Mouse (Mus musculus) liver, embryonic 12.5 days (tissue): ENCODE data around the gene Manba. TPM values are rescaled to one million over a fixed set of nuclear protein-coding genes. Genes with fewer than 3 reads are reported as not detected.
"Not testable (repeated sequence)": the region's sequence is repeated elsewhere in the genome, so short reads cannot be mapped to it uniquely, and the experiment has no call there.

Experiments used
- ATAC-seq: fragments of 200-750 bp; cut with Nextera tagmentation; 2 replicates; pipeline ENCODE4 v1.8.0; 2017; ENCODE audit warnings: moderate number of reproducible peaks, mild to moderate bottlenecking, moderate library complexity
- H3K27ac ChIP-seq: fragments of 300-500 bp; sonication (generic); 2 replicates; pipeline ENCODE4 v1.5.1; 2016; ENCODE audit warnings: mild to moderate bottlenecking
- H3K27me3 ChIP-seq: fragments of 300-500 bp; sonication (generic); replicated peaks from 2 replicates; pipeline ENCODE4 v1.6.1; 2016; ENCODE audit warnings: mild to moderate bottlenecking, moderate library complexity
- H3K36me3 ChIP-seq: fragments of 300-500 bp; sonication (generic); 2 replicates; pipeline ENCODE4 v1.6.1; 2016; ENCODE audit warnings: mild to moderate bottlenecking, moderate library complexity
- H3K4me1 ChIP-seq: fragments of 300-500 bp; sonication (generic); 2 replicates; pipeline ENCODE4 v1.6.1; 2016
- H3K4me2 ChIP-seq: fragments of 300-500 bp; sonication (generic); 2 replicates; pipeline ENCODE4 v1.6.1; 2016; ENCODE audit warnings: mild to moderate bottlenecking, moderate library complexity
- H3K4me3 ChIP-seq: fragments of 300-500 bp; sonication (generic); 2 replicates; pipeline ENCODE4 v1.5.1; 2016; ENCODE audit warnings: mild to moderate bottlenecking, moderate library complexity
- H3K9ac ChIP-seq: fragments of 300-500 bp; sonication (generic); 2 replicates; pipeline ENCODE4 v1.6.1; 2016; ENCODE audit warnings: mild to moderate bottlenecking, moderate library complexity
- H3K9me3 ChIP-seq: fragments of 300-500 bp; sonication (generic); replicated peaks from 2 replicates; pipeline ENCODE4 v1.6.1; 2016; ENCODE audit warnings: mild to moderate bottlenecking, moderate library complexity
- WGBS: fragments of 180-500 bp; shearing (Covaris S2); methylation state at CpG from one replicate; pipeline ENCODE4 v1.1.7; 2016; ENCODE audit not compliant: insufficient replicate concordance; 5-methylcytosine and 5-hydroxymethylcytosine counted together
- polyA plus RNA-seq: library from polyadenylated mRNA; unstranded; fragments of >200 nt; fragmentation: Nextera tagmentation; extraction: Ambion mirVana; gene quantifications from 2 replicates; pipeline ENCODE4 v1.2.1, GENCODE M21; 2016

Gene Manba
- polyA plus RNA-seq, 1 experiment from 2014 or later = 7.3 TPM

- peaks cover 16% of the 10 kb centered on the region for H3K4me1 ChIP-seq
- no peak overlapping the region for H3K27ac ChIP-seq
- H3K9me3 ChIP-seq = no peaks in the 10 kb centered on the region
- no peak overlapping the region for H3K4me2 ChIP-seq
- no peak overlapping the region for H3K9ac ChIP-seq
- peaks cover 5% of the 10 kb centered on the region; the same call in 1 of the 2 replicates for H3K36me3 ChIP-seq
- WGBS = 72% methylated on average over 5 of the region's 5 CpGs
- ATAC-seq = no peak
- no peaks in the 10 kb centered on the region for H3K27me3 ChIP-seq
- H3K4me3 ChIP-seq = no peak overlapping the region
Observed at GRCm38 (mm10) chr3:135489865-135490520, 4.6 kb downstream of the Manba start.

- no peak for ATAC-seq
- H3K9me3 ChIP-seq = no peaks in the 10 kb centered on the region
- H3K4me2 ChIP-seq = no peak overlapping the region
- H3K9ac ChIP-seq = no peak overlapping the region
- H3K4me1 ChIP-seq = peaks cover 7% of the 10 kb centered on the region
- 87% methylated on average over 6 of the region's 6 CpGs for WGBS
- no peak overlapping the region for H3K4me3 ChIP-seq
- no peaks in the 10 kb centered on the region for H3K27me3 ChIP-seq
- H3K36me3 ChIP-seq = peaks cover 5% of the 10 kb centered on the region; the same call in 1 of the 2 replicates
- H3K27ac ChIP-seq = no peak overlapping the region
Observed at GRCm38 (mm10) chr3:135491102-135491501, 5.7 kb downstream of the Manba start.

DNA sequence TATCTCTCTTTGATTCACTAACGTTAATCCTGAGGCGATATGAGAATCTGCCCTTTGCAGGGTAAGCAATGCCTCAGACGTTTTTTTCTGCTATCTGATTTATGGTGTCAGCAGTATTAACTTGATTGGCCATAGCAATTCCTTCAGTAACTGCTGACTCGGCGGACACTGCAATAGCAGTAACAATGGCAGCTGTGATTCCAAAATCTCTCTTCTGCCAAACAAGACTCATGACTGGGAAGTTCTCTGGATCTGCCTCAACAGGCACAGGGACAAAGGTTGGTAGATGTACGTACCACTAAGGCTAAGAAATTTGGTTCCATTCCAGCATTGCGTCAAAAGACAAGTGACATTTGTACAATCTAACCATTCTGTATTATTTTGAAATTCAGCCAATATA lies 7.9 kb downstream of the Manba start:
- not testable (repeated sequence) for H3K4me3 ChIP-seq, H3K4me2 ChIP-seq, H3K9me3 ChIP-seq, H3K27ac ChIP-seq, H3K4me1 ChIP-seq, ATAC-seq, H3K36me3 ChIP-seq, H3K9ac ChIP-seq, H3K27me3 ChIP-seq
- WGBS = 81% methylated on average over 7 of the region's 7 CpGs

DNA sequence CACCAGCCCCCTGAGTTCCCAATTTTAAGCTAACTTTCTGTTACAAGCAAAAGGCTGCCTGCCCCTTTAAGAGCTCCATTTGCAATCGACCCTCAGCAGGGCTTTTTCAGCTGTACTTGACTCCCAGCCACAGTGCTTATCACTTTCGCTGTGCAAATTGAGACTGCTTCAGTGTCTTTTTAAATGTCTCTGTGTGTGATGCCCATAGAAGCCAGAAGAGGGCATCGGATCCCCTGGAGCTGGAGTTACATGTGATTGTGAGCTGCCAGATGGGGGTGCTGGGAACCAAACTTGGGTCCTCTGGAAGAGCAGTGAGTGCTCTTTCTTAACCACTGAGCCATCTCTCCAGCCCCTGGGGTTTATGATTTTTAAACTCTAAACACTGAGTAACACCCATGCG lies 12.5 kb downstream of the Manba start:
- WGBS = 70% methylated on average over 4 of the region's 4 CpGs
- not testable (repeated sequence) for H3K9me3 ChIP-seq, H3K27ac ChIP-seq

GRCm38 (mm10) chr3:135498891-135499290 lies 13.5 kb downstream of the Manba start:
- Histone ChIP-seq H3K4me3 (no peak overlapping the region), H3K4me2 (no peak overlapping the region), H3K27me3 (no peaks in the 10 kb centered on the region), H3K27ac (no peak overlapping the region), H3K9ac (no peak overlapping the region), H3K9me3 (peaks cover 6% of the 10 kb centered on the region; the same call in 1 of the 2 replicates), H3K36me3 (0 out of 2 replicates have a peak, but pooled peaks cover 3% of the 10 kb centered on the region), H3K4me1 (no peaks in the 10 kb centered on the region)
- peak; percentile 40; the same call in 1 of the 2 replicates for ATAC-seq
- WGBS = 18% methylated on average over 5 of the region's 5 CpGs

More for the DNA sequence above, 12.5 kb downstream of the Manba start:
- not testable (repeated sequence) for ATAC-seq, H3K27me3 ChIP-seq, H3K4me1 ChIP-seq, H3K9ac ChIP-seq, H3K4me3 ChIP-seq, H3K36me3 ChIP-seq, H3K4me2 ChIP-seq

- Histone ChIP-seq H3K4me2 (no peak overlapping the region), H3K36me3 (no peaks in the 10 kb centered on the region), H3K4me3 (no peak overlapping the region), H3K4me1 (no peaks in the 10 kb centered on the region), H3K27me3 (no peaks in the 10 kb centered on the region), H3K27ac (no peak overlapping the region), H3K9ac (no peak overlapping the region), H3K9me3 (peaks cover 4% of the 10 kb centered on the region; the same call in 1 of the 2 replicates)
- 73% methylated on average over 5 of the region's 5 CpGs for WGBS
- ATAC-seq = no peak
Observed at GRCm38 (mm10) chr3:135503160-135503559, 17.7 kb downstream of the Manba start.

DNA sequence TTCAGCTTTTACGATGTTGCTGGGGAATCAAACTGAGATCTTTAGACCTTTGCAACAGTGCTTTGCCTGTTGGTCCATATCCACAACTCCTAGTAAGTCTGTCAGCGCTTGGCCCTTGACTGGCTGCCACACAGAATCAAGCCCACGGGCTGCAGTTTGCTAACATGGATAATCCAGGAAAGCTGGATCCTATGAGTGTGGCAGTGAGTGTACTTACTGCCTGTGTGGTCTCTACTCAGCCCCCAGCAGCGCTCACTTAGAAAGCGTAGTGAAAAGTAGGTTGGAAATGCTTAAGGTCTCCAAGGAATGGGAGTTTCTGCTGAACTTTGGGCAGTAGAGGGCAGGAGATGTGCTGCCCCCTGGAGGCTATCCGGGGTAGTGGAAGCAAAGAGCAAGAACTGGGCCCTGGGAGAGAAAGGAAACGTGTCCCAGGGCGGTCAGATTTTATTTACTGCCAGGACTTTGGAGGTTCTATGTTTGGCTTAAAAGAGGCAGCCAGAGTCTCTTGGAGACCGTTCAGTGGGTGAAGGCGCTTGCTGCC lies 20.0 kb downstream of the Manba start:
- no peaks in the 10 kb centered on the region for H3K9me3 ChIP-seq
- no peak overlapping the region for H3K27ac ChIP-seq
- ATAC-seq = 0 out of 2 replicates have a peak, but pooled peaks have one; percentile 33
- no peak overlapping the region for H3K4me2 ChIP-seq
- no peaks in the 10 kb centered on the region for H3K27me3 ChIP-seq
- H3K36me3 ChIP-seq = no peaks in the 10 kb centered on the region
- WGBS = 47% methylated on average over 10 of the region's 10 CpGs
- no peak overlapping the region for H3K4me3 ChIP-seq
- H3K4me1 ChIP-seq = no peaks in the 10 kb centered on the region
- H3K9ac ChIP-seq = no peak overlapping the region

DNA sequence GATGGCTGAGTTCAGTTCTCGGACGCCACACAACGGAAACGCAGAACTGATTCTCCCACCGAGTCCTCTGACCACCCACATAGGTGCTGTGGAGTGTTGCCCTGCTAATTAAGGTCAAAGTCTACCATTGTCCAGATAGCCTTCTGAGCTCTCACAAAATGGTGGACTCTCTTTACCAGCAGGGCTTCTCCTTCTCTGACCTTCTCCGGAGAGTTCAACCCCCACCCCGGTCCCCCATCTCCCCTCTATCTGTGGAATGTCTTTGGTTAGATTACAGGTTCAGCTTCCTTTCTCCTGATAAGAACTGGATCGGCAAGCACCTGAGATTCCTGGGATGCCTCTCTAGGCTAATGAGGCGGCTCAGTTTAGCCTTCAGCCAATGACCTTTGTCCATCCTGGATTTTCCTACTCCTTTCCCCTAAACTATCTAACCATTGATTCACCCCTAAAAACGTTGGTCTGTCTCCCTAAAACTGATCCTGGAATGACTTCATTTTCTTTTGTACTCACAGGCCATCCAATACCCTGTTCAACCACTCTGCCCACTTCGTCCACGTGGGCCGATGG lies 20.6 kb downstream of the Manba start:
- Histone ChIP-seq H3K27me3 (no peaks in the 10 kb centered on the region), H3K4me3 (no peak overlapping the region), H3K27ac (no peak overlapping the region), H3K4me1 (no peaks in the 10 kb centered on the region), H3K36me3 (no peaks in the 10 kb centered on the region), H3K4me2 (no peak overlapping the region), H3K9me3 (no peaks in the 10 kb centered on the region), H3K9ac (no peak overlapping the region)
- WGBS = 80% methylated on average over 13 of the region's 13 CpGs
- no peak for ATAC-seq

DNA sequence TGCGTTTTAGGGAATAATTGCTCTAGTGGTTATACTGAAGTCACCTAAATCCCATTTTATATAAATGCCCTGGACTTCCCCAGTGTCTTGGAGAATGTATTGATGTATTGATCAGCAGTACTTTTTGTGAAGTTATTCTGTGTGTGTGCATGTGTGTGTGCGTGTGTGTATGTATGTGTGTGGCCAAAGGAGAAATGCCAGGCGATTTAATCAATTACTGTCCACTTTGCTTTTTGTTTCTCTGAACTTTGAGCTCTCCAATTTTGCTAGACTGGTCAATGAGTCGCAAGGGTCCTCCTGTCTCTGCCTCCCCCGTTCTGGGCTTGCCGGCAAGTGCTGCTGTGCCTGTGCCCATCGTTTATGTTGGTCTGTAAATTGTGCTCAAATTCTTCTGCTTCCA lies 22.1 kb downstream of the Manba start:
- Histone ChIP-seq H3K4me2 (no peak overlapping the region), H3K4me1 (no peaks in the 10 kb centered on the region), H3K4me3 (no peak overlapping the region), H3K27ac (no peak overlapping the region), H3K9ac (no peak overlapping the region), H3K27me3 (no peaks in the 10 kb centered on the region), H3K36me3 (no peaks in the 10 kb centered on the region), H3K9me3 (no peaks in the 10 kb centered on the region)
- 70% methylated on average over 7 of the region's 7 CpGs for WGBS
- ATAC-seq = no peak

DNA sequence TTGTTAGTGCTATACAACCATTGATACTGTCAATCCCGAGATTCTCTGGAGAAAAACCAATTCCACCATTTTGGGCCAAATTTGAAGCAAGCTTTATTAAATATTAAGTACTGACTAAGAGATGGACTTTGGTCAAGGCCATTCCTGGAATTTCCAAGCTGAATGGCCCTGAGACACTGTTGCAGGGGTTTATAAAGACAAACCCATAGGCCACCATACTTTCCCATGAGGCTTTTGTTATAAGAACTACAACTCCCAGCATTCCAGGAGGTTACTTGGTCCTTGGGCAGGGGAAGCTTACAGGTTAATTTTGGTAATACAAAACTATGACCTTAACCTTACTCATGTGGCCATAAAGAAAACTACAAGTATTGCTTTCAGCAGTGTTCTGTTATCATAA lies 22.8 kb downstream of the Manba start:
- Histone ChIP-seq H3K27me3 (no peaks in the 10 kb centered on the region), H3K4me3 (no peak overlapping the region), H3K9me3 (no peaks in the 10 kb centered on the region), H3K36me3 (no peaks in the 10 kb centered on the region), H3K4me1 (no peaks in the 10 kb centered on the region), H3K27ac (no peak overlapping the region), H3K4me2 (no peak overlapping the region), H3K9ac (no peak overlapping the region)
- no peak for ATAC-seq
- 69% methylated on average over 1 of the region's 1 CpGs for WGBS

DNA sequence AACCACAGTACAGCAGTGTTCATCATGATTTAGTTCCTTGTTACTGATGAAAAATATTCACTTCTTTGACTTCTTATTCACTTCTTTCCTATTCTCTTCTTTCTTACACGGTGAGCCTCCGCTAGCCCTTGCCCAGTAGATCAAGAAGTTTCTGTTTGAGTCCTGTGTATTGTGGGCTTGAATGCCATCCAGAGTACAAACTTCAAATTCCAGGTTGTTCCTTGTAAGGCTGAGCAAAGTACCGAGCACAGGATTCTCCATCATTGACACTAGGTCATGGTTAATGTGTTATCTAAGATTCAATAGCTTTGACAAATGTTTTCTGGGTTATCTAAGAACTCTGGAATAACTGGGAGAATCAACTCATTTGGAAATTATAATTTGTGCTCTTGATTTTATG lies 25.0 kb downstream of the Manba start:
- H3K36me3 ChIP-seq = no peaks in the 10 kb centered on the region
- ATAC-seq = no peak
- H3K27me3 ChIP-seq = no peaks in the 10 kb centered on the region
- H3K4me3 ChIP-seq = no peak overlapping the region
- no peaks in the 10 kb centered on the region for H3K9me3 ChIP-seq
- no peak overlapping the region for H3K27ac ChIP-seq
- no peak overlapping the region for H3K9ac ChIP-seq
- WGBS = 73% methylated on average over 3 of the region's 3 CpGs
- peaks cover 15% of the 10 kb centered on the region for H3K4me1 ChIP-seq
- no peak overlapping the region for H3K4me2 ChIP-seq

DNA sequence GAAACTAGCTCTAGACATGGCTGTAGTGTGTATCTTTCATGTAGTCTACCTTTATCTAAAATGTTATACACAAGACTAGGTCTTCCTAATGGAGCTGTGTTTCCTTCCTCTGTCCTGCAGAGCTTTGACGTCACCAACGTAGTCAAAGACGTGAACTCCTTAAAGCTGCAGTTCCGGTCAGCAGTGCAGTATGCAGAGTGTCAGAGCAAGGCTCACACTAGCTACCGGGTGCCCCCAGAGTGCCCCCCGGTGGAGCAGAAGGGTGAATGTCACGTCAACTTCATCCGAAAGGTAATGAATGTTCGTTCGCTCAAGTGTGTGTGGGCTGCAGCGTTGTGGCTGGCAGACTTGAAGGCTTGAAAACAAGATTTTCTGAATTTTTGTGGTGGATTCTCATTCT lies 26.3 kb downstream of the Manba start:
- H3K9me3 ChIP-seq = no peaks in the 10 kb centered on the region
- H3K27ac ChIP-seq = no peak overlapping the region
- H3K36me3 ChIP-seq = no peaks in the 10 kb centered on the region
- H3K4me3 ChIP-seq = no peak overlapping the region
- WGBS = 53% methylated on average over 11 of the region's 11 CpGs
- H3K4me2 ChIP-seq = no peak overlapping the region
- H3K9ac ChIP-seq = no peak overlapping the region
- H3K4me1 ChIP-seq = peaks cover 23% of the 10 kb centered on the region
- ATAC-seq = no peak
- no peaks in the 10 kb centered on the region for H3K27me3 ChIP-seq
